Mouse (Mus musculus) 3T3-L1 (cell line): ENCODE data around the gene Akap8.

Experiments used
- DNase-seq: peaks from one replicate; pipeline ENCODE4 v3.0.0-alpha.2; 2015; ENCODE audit warnings: low read depth, low spot score

Gene Akap8

GRCm38 (mm10) chr17:32349037-32349732 is 28.1 kb upstream of the Akap8 start:
- DNase-seq: peak; percentile 77

GRCm38 (mm10) chr17:32348406-32348805 is 27.4 kb upstream of the Akap8 start:
- no peak for DNase-seq

GRCm38 (mm10) chr17:32341102-32341501 is 20.1 kb upstream of the Akap8 start:
- no peak for DNase-seq

- DNase-seq: no peak
Observed at GRCm38 (mm10) chr17:32340110-32340509, 19.1 kb upstream of the Akap8 start.

GRCm38 (mm10) chr17:32335869-32336268 is 14.8 kb upstream of the Akap8 start:
- no peak for DNase-seq

- no peak for DNase-seq
Observed at GRCm38 (mm10) chr17:32334921-32335320, 13.9 kb upstream of the Akap8 start.

- no peak for DNase-seq
Observed at GRCm38 (mm10) chr17:32333675-32334303, 12.8 kb upstream of the Akap8 start.

GRCm38 (mm10) chr17:32327501-32327900 is 6.5 kb upstream of the Akap8 start:
- DNase-seq: no peak

- no peak for DNase-seq
Observed at GRCm38 (mm10) chr17:32322809-32323208, 1.8 kb upstream of the Akap8 start.

GRCm38 (mm10) chr17:32321836-32322235 is 798 bp upstream of the Akap8 start:
- DNase-seq: peak; percentile 40

- DNase-seq: no peak
Observed at GRCm38 (mm10) chr17:32321390-32321734, 324 bp upstream of the Akap8 start.

- DNase-seq: peak; percentile 60
Observed at GRCm38 (mm10) chr17:32319950-32320349, 1.1 kb downstream of the Akap8 start.

- no peak for DNase-seq
Observed at GRCm38 (mm10) chr17:32317708-32318107, 3.3 kb downstream of the Akap8 start.

- no peak for DNase-seq
Observed at GRCm38 (mm10) chr17:32317032-32317431, 4.0 kb downstream of the Akap8 start.

- DNase-seq: no peak
Observed at GRCm38 (mm10) chr17:32315560-32315959, 5.5 kb downstream of the Akap8 start.

- no peak for DNase-seq
Observed at GRCm38 (mm10) chr17:32313892-32314291, 7.1 kb downstream of the Akap8 start.

- no peak for DNase-seq
Observed at GRCm38 (mm10) chr17:32312801-32313200, 8.2 kb downstream of the Akap8 start.

- no peak for DNase-seq
Observed at GRCm38 (mm10) chr17:32307963-32308362, 13.1 kb downstream of the Akap8 start.

GRCm38 (mm10) chr17:32298125-32298524 is 22.9 kb downstream of the Akap8 start:
- DNase-seq: no peak

GRCm38 (mm10) chr17:32295901-32296300 is 25.1 kb downstream of the Akap8 start:
- DNase-seq: no peak

- DNase-seq: no peak
Observed at GRCm38 (mm10) chr17:32295160-32295559, 25.9 kb downstream of the Akap8 start.

GRCm38 (mm10) chr17:32285138-32285670 is 35.8 kb downstream of the Akap8 start:
- peak; percentile 40 for DNase-seq
